Mouse (Mus musculus) heart, embryonic 14.5 days (tissue): ENCODE results near the gene Slc39a5. TPM values are rescaled to one million over a fixed set of nuclear protein-coding genes. Genes with fewer than 3 reads are reported as not detected.

Source experiments
- ATAC-seq: fragments of 200-750 bp; cut with Nextera tagmentation; 2 replicates; pipeline ENCODE4 v1.8.0; 2017; ENCODE audit warnings: low read depth, moderate TSS enrichment; ENCODE audit not compliant: insufficient number of reproducible peaks, insufficient read depth, low FRiP score
- H3K27ac ChIP-seq, 2 experiments: fragments of 200-500 bp in 1 of 2; fragments of 300-500 bp in 1 of 2; sonication (generic) in 1 of 2; replicated peaks in 1 of 2; 2 replicates each; pipeline ENCODE4 v1.5.1; 2012 to 2014; ENCODE audit warnings: low read depth in 2 of 2, low read length in 2 of 2, control low read depth in 1 of 2, mild to moderate bottlenecking in 1 of 2, mixed read lengths in 1 of 2; ENCODE audit not compliant: control insufficient read depth in 1 of 2, insufficient read depth in 1 of 2
- H3K27me3 ChIP-seq: fragments of 300-500 bp; sonication (generic); 2 replicates; pipeline ENCODE4 v1.6.1; 2014; ENCODE audit warnings: mild to moderate bottlenecking, low read length, control low read depth; ENCODE audit not compliant: control insufficient read depth, insufficient read depth
- H3K36me3 ChIP-seq: fragments of 300-500 bp; sonication (generic); 2 replicates; pipeline ENCODE4 v1.6.1; 2014; ENCODE audit warnings: mild to moderate bottlenecking, control low read depth, low read length, mixed read lengths; ENCODE audit not compliant: control insufficient read depth, insufficient read depth
- H3K4me1 ChIP-seq, 2 experiments: fragments of 200-500 bp in 1 of 2; fragments of 300-500 bp in 1 of 2; sonication (generic) in 1 of 2; 2 replicates each; pipeline ENCODE4 v1.6.1; 2012 to 2014; ENCODE audit warnings: low read length in 2 of 2, control low read depth in 1 of 2, mixed read lengths in 1 of 2; ENCODE audit not compliant: control insufficient read depth in 2 of 2, insufficient read depth in 2 of 2
- H3K4me2 ChIP-seq: fragments of 300-500 bp; sonication (generic); 2 replicates; pipeline ENCODE4 v1.6.1; 2014; ENCODE audit warnings: mild to moderate bottlenecking, low read length
- H3K4me3 ChIP-seq, 2 experiments: fragments of 200-500 bp in 1 of 2; fragments of 300-500 bp in 1 of 2; sonication (generic) in 1 of 2; 2 replicates each; pipeline ENCODE4 v1.5.1; 2012 to 2014; ENCODE audit warnings: low read length in 2 of 2, mild to moderate bottlenecking in 2 of 2, control low read depth in 1 of 2, low read depth in 1 of 2, moderate library complexity in 1 of 2; ENCODE audit not compliant: control insufficient read depth in 1 of 2, insufficient read depth in 1 of 2
- H3K9ac ChIP-seq: fragments of 300-500 bp; sonication (generic); 2 replicates; pipeline ENCODE4 v1.6.1; 2014; ENCODE audit warnings: mild to moderate bottlenecking, low read length
- H3K9me3 ChIP-seq: fragments of 300-500 bp; sonication (generic); 2 replicates; pipeline ENCODE4 v1.6.1; 2016; ENCODE audit warnings: low read length, control low read depth; ENCODE audit not compliant: control insufficient read depth
- WGBS: fragments of 180-500 bp; shearing (Covaris S2); extraction: QIAGEN DNeasy Blood & Tissue Kit; methylation state at CpG from one replicate; pipeline ENCODE4 v1.1.7; 2014; 5-methylcytosine and 5-hydroxymethylcytosine counted together
- polyA plus RNA-seq: library from polyadenylated mRNA; unstranded; fragments of >200 nt; fragmentation: Nextera tagmentation; extraction: Ambion mirVana; gene quantifications from 2 replicates; pipeline ENCODE4 v1.2.1, GENCODE M21; 2014

Slc39a5 gene
- polyA plus RNA-seq, 1 experiment from 2014 or later, result not detected

- WGBS, result 95% methylated on average over 8 of the region's 8 CpGs
- peaks cover 88% of the 10 kb centered on the region for H3K36me3 ChIP-seq
- ATAC-seq, result no peak
Measured at GRCm38 (mm10) chr10:128436376-128436775, 35.3 kb upstream of the Slc39a5 start.

GRCm38 (mm10) chr10:128435873-128436272 is 34.8 kb upstream of the Slc39a5 start:
- Histone ChIP-seq H3K4me2 (no peak overlapping the region), H3K4me3 (no peak overlapping the region), H3K9ac (peak overlapping the region; percentile 6; the same call in 1 of the 2 replicates), H3K27me3 (no peaks in the 10 kb centered on the region), H3K27ac (peak overlapping the region; percentile 30 to 80), H3K9me3 (no peaks in the 10 kb centered on the region), H3K4me1 (peaks cover 7 to 10% of the 10 kb centered on the region in 2 experiments), H3K36me3 (peaks cover 85% of the 10 kb centered on the region)
- WGBS, result 80% methylated on average over 5 of the region's 5 CpGs
- ATAC-seq, result no peak

More at GRCm38 (mm10) chr10:128436376-128436775, 35.3 kb upstream of the Slc39a5 start:
- H3K4me1 ChIP-seq, result peaks cover 7 to 10% of the 10 kb centered on the region in 2 experiments
- no peak overlapping the region for H3K4me2 ChIP-seq
- H3K9ac ChIP-seq, result no peak overlapping the region
- H3K27ac ChIP-seq, result no peak overlapping the region; a peak in 1 of 4 replicates
- H3K9me3 ChIP-seq, result no peaks in the 10 kb centered on the region
- no peaks in the 10 kb centered on the region for H3K27me3 ChIP-seq
- H3K4me3 ChIP-seq, result no peak overlapping the region

- Histone ChIP-seq H3K9ac (peak overlapping the region; percentile 6; the same call in 1 of the 2 replicates), H3K4me1 (peaks cover 7 to 10% of the 10 kb centered on the region in 2 experiments), H3K4me3 (no peak overlapping the region), H3K4me2 (no peak overlapping the region), H3K27me3 (no peaks in the 10 kb centered on the region), H3K36me3 (peaks cover 85% of the 10 kb centered on the region), H3K9me3 (no peaks in the 10 kb centered on the region), H3K27ac (peak overlapping the region; percentile 30 to 80)
- ATAC-seq, result peak; percentile 47; the same call in 1 of the 2 replicates
- WGBS, result 72% methylated on average over 17 of the region's 17 CpGs
Measured at GRCm38 (mm10) chr10:128435186-128435823, 34.3 kb upstream of the Slc39a5 start.

- peak overlapping the region in 1 of 2 experiments; percentile 80; a peak in 1 of 4 replicates for H3K27ac ChIP-seq
- WGBS, result 80% methylated on average over 10 of the region's 10 CpGs
Measured at GRCm38 (mm10) chr10:128434681-128435080, 33.7 kb upstream of the Slc39a5 start.

GRCm38 (mm10) chr10:128433417-128433816 is 32.4 kb upstream of the Slc39a5 start:
- ATAC-seq, result no peak
- H3K36me3 ChIP-seq, result peaks cover 85% of the 10 kb centered on the region
- H3K4me3 ChIP-seq, result no peak overlapping the region
- H3K9me3 ChIP-seq, result no peaks in the 10 kb centered on the region
- peaks cover 7 to 10% of the 10 kb centered on the region in 2 experiments for H3K4me1 ChIP-seq
- no peak overlapping the region for H3K4me2 ChIP-seq
- H3K27me3 ChIP-seq, result no peaks in the 10 kb centered on the region
- H3K27ac ChIP-seq, result no peak overlapping the region
- no peak overlapping the region for H3K9ac ChIP-seq
- 94% methylated on average over 2 of the region's 2 CpGs for WGBS

More at GRCm38 (mm10) chr10:128434681-128435080, 33.7 kb upstream of the Slc39a5 start:
- Histone ChIP-seq H3K36me3 (peaks cover 85% of the 10 kb centered on the region), H3K9ac (no peak overlapping the region), H3K4me3 (no peak overlapping the region), H3K9me3 (no peaks in the 10 kb centered on the region), H3K4me2 (no peak overlapping the region), H3K27me3 (no peaks in the 10 kb centered on the region), H3K4me1 (peaks cover 7 to 10% of the 10 kb centered on the region in 2 experiments)
- no peak for ATAC-seq

GRCm38 (mm10) chr10:128429454-128429853 is 28.4 kb upstream of the Slc39a5 start:
- Histone ChIP-seq H3K9ac (no peak overlapping the region), H3K27ac (no peak overlapping the region), H3K4me2 (no peak overlapping the region), H3K4me3 (no peak overlapping the region), H3K27me3 (no peaks in the 10 kb centered on the region), H3K4me1 (peaks cover 0 to 4% of the 10 kb centered on the region in 2 experiments; a peak in 1 of 4 replicates), H3K9me3 (no peaks in the 10 kb centered on the region), H3K36me3 (peaks cover 76% of the 10 kb centered on the region)
- ATAC-seq, result no peak
- 85% methylated on average over 4 of the region's 4 CpGs for WGBS

- Histone ChIP-seq H3K4me1 (peaks cover 0 to 4% of the 10 kb centered on the region in 2 experiments; a peak in 1 of 4 replicates), H3K9me3 (no peaks in the 10 kb centered on the region), H3K4me3 (no peak overlapping the region), H3K27ac (no peak overlapping the region), H3K4me2 (no peak overlapping the region), H3K27me3 (no peaks in the 10 kb centered on the region), H3K36me3 (peaks cover 73% of the 10 kb centered on the region), H3K9ac (no peak overlapping the region)
- no peak for ATAC-seq
- 92% methylated on average over 5 of the region's 5 CpGs for WGBS
Measured at GRCm38 (mm10) chr10:128429052-128429451, 28.0 kb upstream of the Slc39a5 start.
